Mouse (Mus musculus): Measurements from ENCODE around the gene Slc38a2. TPM values are rescaled to one million over a fixed set of nuclear protein-coding genes. Genes with fewer than 3 reads are reported as not detected.

Slc38a2 gene
- polyA plus RNA-seq (2014; fragmentation: Illumina TruSeq; extraction: RNeasy Lipid Tissue Mini Kit (QIAGEN cat#74804); ENCODE audit: insufficient read depth, low read depth, low replicate concordance), result 35.2 TPM

DNA sequence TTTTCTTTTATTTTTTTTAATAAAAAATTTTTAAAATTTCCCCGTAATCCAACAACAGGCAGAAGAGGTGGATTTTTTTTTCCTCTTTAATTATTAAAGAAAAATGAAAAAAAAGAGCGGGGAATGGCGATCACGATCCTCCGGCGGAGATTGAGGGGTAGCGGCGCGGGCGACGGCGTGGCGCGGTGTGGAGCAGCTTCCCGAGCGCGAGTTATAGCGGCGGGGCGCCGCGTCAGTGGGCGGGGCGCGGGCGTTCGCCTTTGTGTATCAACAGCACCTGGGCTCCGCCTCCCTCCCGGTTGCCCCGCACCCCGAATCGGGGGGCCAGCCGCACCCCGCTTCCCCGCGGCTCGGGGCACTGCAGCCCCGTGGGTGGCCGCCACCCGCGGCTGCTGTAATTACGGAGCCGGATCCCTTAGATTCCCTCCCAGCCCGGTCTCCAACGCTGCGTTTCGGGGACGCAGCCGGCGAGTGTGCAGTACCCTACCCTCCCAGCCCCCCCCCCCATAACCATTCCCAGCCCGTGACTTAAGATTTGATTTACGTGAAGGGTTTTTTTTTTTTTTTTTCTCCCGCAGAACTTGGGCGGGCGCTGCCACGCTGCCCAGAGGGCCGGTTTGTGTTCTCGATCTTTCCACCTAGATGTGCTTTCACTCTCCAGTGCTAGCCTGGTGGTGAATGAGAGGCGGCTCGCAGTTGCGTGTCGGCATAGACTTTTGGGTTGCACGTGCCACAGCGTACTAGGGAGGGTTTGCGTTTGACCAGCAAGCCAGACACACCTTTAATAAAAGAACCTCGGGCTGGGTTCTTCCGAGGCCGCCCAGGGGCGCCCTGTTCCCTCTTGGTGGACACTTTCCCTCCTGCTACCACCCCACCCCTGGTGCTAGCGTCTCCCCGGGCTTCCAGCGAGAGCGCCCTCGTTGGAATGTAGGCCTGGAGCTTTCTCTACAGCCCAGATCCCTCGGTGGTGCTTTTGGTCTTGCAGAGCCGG is at the start of gene Slc38a2:
Gene Slc38a2, minus strand, starts transcription at position 210 of the 991 bp plus-strand sequence.

DNA sequence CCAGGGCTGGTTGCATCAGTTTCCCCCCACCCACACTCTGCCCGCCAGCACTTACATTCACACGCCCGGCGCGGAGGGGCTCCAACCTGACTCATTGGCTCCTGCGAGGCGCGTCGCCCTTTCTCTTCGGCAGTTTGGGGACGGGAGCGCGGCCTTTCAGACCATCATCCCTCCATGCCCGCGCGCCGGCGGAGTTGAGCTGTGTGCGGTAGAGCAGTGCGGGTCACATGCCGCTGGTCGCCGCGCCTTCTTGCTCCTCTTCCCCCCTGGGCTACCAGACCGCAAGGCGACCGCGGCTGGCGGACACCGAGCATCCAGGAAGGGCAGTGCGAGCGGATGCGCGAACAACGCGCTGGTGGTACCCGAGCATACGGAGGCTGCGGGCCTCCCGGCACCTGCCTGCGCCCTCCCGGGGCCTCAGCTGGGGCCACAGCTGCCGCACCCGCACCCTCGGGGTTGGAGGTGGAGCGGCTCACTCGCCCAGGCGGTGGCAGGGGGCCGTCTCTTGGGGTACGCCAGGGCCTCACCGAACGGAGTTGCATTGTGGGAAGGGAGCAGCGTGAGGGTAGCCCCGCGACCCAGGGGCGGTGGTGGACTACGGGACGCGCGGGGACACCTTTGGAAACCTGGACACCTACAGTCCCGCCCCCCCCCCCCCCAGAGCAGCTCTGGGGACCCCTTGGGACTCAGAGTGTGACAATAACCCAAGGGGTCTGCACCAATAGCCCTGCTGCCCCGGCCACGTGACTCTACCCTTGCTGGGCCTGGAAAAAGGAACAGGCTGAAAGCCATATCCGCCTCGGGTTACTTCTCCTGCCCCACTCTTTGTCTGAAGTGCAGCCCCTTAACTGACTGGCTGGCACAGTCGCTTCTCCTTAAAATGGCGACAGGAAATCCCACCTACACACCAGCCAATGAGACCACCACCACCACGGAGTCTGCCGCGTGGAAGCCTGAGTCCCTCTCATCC is 56.8 kb downstream of the Slc38a2 start, which contains the start of gene Slc38a1:
Gene Slc38a1, minus strand, starts transcription at position 478 of the 970 bp plus-strand sequence.

Other genes starting within 250 kb of the Slc38a2 start
- 17.4 TPM for gene Scaf11, start 238.9 kb downstream of the Slc38a2 start, polyA plus RNA-seq (2014; fragmentation: Illumina TruSeq; extraction: RNeasy Lipid Tissue Mini Kit (QIAGEN cat#74804); ENCODE audit: insufficient read depth, low read depth, low replicate concordance)
- gene Slc38a1, start 56.8 kb downstream of the Slc38a2 start, polyA plus RNA-seq (2014; fragmentation: Illumina TruSeq; extraction: RNeasy Lipid Tissue Mini Kit (QIAGEN cat#74804); ENCODE audit: insufficient read depth, low read depth, low replicate concordance), result 6.3 TPM